Mouse (Mus musculus) liver, embryonic 16.5 days (tissue): ENCODE measurements around the gene Fbrsl1. TPM values are rescaled to one million over a fixed set of nuclear protein-coding genes. Genes with fewer than 3 reads are reported as not detected.

Experiments used
- ATAC-seq: fragments of 200-750 bp; cut with Nextera tagmentation; 2 replicates; pipeline ENCODE4 v1.8.0; 2017; ENCODE audit warnings: low read depth, mild to moderate bottlenecking, moderate number of reproducible peaks, moderate library complexity
- H3K27ac ChIP-seq: fragments of 300-500 bp; sonication (generic); 2 replicates; pipeline ENCODE4 v1.5.1; 2014; ENCODE audit warnings: mild to moderate bottlenecking, low read length
- H3K27me3 ChIP-seq: fragments of 300-500 bp; sonication (generic); 2 replicates; pipeline ENCODE4 v1.6.1; 2014; ENCODE audit warnings: low read depth, low read length, mixed read lengths; ENCODE audit not compliant: control insufficient read depth, insufficient read depth
- H3K36me3 ChIP-seq: fragments of 300-500 bp; sonication (generic); 2 replicates; pipeline ENCODE4 v1.6.1; 2014; ENCODE audit warnings: mild to moderate bottlenecking; ENCODE audit not compliant: control insufficient read depth, insufficient read depth
- H3K4me1 ChIP-seq: fragments of 300-500 bp; sonication (generic); 2 replicates; pipeline ENCODE4 v1.6.1; 2014; ENCODE audit warnings: low read depth, low read length, mixed read lengths; ENCODE audit not compliant: control insufficient read depth
- H3K4me2 ChIP-seq: fragments of 300-500 bp; sonication (generic); 2 replicates; pipeline ENCODE4 v1.6.1; 2014; ENCODE audit warnings: low read depth, low read length, mixed read lengths
- H3K4me3 ChIP-seq: fragments of 300-500 bp; sonication (generic); 2 replicates; pipeline ENCODE4 v1.5.1; 2014; ENCODE audit warnings: low read depth, mild to moderate bottlenecking, low read length
- H3K9ac ChIP-seq: fragments of 300-500 bp; sonication (generic); 2 replicates; pipeline ENCODE4 v1.6.1; 2014; ENCODE audit warnings: low read depth, low read length
- H3K9me3 ChIP-seq: fragments of 300-500 bp; sonication (generic); replicated peaks from 2 replicates; pipeline ENCODE4 v1.6.1; 2016; ENCODE audit warnings: low read length; ENCODE audit not compliant: control insufficient read depth
- WGBS: fragments of 180-500 bp; shearing (Covaris S2); extraction: QIAGEN DNeasy Blood & Tissue Kit; methylation state at CpG from one replicate; pipeline ENCODE4 v1.1.7; 2014; ENCODE audit not compliant: insufficient replicate concordance; 5-methylcytosine and 5-hydroxymethylcytosine counted together
- polyA plus RNA-seq: library from polyadenylated mRNA; unstranded; fragments of >200 nt; fragmentation: Nextera tagmentation; extraction: Ambion mirVana; gene quantifications from 2 replicates; pipeline ENCODE4 v1.2.1, GENCODE M21; 2015

Gene Fbrsl1
- polyA plus RNA-seq, 1 experiment from 2014 or later = 2.2 TPM

- peak overlapping the region; percentile 73 for H3K4me2 ChIP-seq
- H3K27ac ChIP-seq = no peak overlapping the region
- H3K4me3 ChIP-seq = peak overlapping the region; percentile 52; the same call in 1 of the 2 replicates
- whole genome bisulfite sequencing = 49% methylated on average over 11 of the region's 11 CpGs
- no peak overlapping the region for H3K9ac ChIP-seq
- no peaks in the 10 kb centered on the region for H3K36me3 ChIP-seq
- no peak for ATAC-seq
- H3K9me3 ChIP-seq = no peaks in the 10 kb centered on the region
- H3K27me3 ChIP-seq = peaks cover 13% of the 10 kb centered on the region
- H3K4me1 ChIP-seq = no peaks in the 10 kb centered on the region; the same call in none of the 2 replicates
Measured at GRCm38 (mm10) chr5:110363822-110364545, 84.3 kb downstream of the Fbrsl1 start.

- H3K4me3 ChIP-seq = peak overlapping the region; percentile 52
- H3K27me3 ChIP-seq = peaks cover 13% of the 10 kb centered on the region
- no peaks in the 10 kb centered on the region for H3K9me3 ChIP-seq
- H3K36me3 ChIP-seq = no peaks in the 10 kb centered on the region
- 5% methylated on average over 65 of the region's 72 CpGs for WGBS
- H3K4me1 ChIP-seq = no peaks in the 10 kb centered on the region; the same call in none of the 2 replicates
- H3K9ac ChIP-seq = peak overlapping the region; percentile 31
- peak overlapping the region; percentile 73 for H3K4me2 ChIP-seq
- H3K27ac ChIP-seq = no peak overlapping the region
- ATAC-seq = peak; percentile 75
Measured at GRCm38 (mm10) chr5:110363179-110363821, 85.0 kb downstream of the Fbrsl1 start.

- no peaks in the 10 kb centered on the region for H3K9me3 ChIP-seq
- no peak overlapping the region for H3K27ac ChIP-seq
- H3K36me3 ChIP-seq = no peaks in the 10 kb centered on the region
- H3K9ac ChIP-seq = peak overlapping the region; percentile 26; the same call in 1 of the 2 replicates
- ATAC-seq = no peak
- peak overlapping the region; percentile 73 for H3K4me2 ChIP-seq
- H3K27me3 ChIP-seq = peaks cover 13% of the 10 kb centered on the region
- WGBS = 1% methylated on average over 27 of the region's 28 CpGs
- no peaks in the 10 kb centered on the region; the same call in none of the 2 replicates for H3K4me1 ChIP-seq
- H3K4me3 ChIP-seq = peak overlapping the region; percentile 52
Measured at GRCm38 (mm10) chr5:110362813-110363178, 85.5 kb downstream of the Fbrsl1 start.

GRCm38 (mm10) chr5:110361465-110361864, 86.8 kb downstream of the Fbrsl1 start:
- Histone ChIP-seq H3K27ac (no peak overlapping the region), H3K4me2 (no peak overlapping the region), H3K27me3 (peaks cover 13% of the 10 kb centered on the region), H3K9ac (no peak overlapping the region), H3K36me3 (no peaks in the 10 kb centered on the region), H3K9me3 (no peaks in the 10 kb centered on the region), H3K4me3 (no peak overlapping the region), H3K4me1 (no peaks in the 10 kb centered on the region; the same call in none of the 2 replicates)
- ATAC-seq = no peak
- 71% methylated on average over 6 of the region's 6 CpGs for WGBS

GRCm38 (mm10) chr5:110357531-110358179, 90.6 kb downstream of the Fbrsl1 start:
- no peak overlapping the region for H3K9ac ChIP-seq
- no peaks in the 10 kb centered on the region for H3K9me3 ChIP-seq
- no peak overlapping the region for H3K27ac ChIP-seq
- ATAC-seq = no peak
- H3K4me1 ChIP-seq = no peaks in the 10 kb centered on the region
- H3K4me3 ChIP-seq = no peak overlapping the region
- no peaks in the 10 kb centered on the region for H3K36me3 ChIP-seq
- no peak overlapping the region for H3K4me2 ChIP-seq
- peaks cover 7% of the 10 kb centered on the region for H3K27me3 ChIP-seq
- WGBS = 34% methylated on average over 9 of the region's 9 CpGs

GRCm38 (mm10) chr5:110354716-110355115, 93.6 kb downstream of the Fbrsl1 start:
- no peaks in the 10 kb centered on the region for H3K9me3 ChIP-seq
- no peak overlapping the region for H3K9ac ChIP-seq
- no peak overlapping the region for H3K27ac ChIP-seq
- no peak overlapping the region for H3K4me3 ChIP-seq
- H3K27me3 ChIP-seq = peaks cover 7% of the 10 kb centered on the region
- ATAC-seq = no peak
- H3K36me3 ChIP-seq = no peaks in the 10 kb centered on the region
- WGBS = 18% methylated on average over 7 of the region's 7 CpGs
- no peak overlapping the region for H3K4me2 ChIP-seq
- no peaks in the 10 kb centered on the region for H3K4me1 ChIP-seq

- Histone ChIP-seq H3K4me2 (no peak overlapping the region), H3K27ac (no peak overlapping the region), H3K4me3 (no peak overlapping the region), H3K9me3 (no peaks in the 10 kb centered on the region), H3K27me3 (peaks cover 19% of the 10 kb centered on the region), H3K4me1 (no peaks in the 10 kb centered on the region; the same call in 1 of the 2 replicates), H3K36me3 (no peaks in the 10 kb centered on the region), H3K9ac (no peak overlapping the region)
- WGBS = 45% methylated on average over 8 of the region's 8 CpGs
- ATAC-seq = no peak
Measured at GRCm38 (mm10) chr5:110347006-110347405, 101.3 kb downstream of the Fbrsl1 start.

GRCm38 (mm10) chr5:110345553-110345952, 102.8 kb downstream of the Fbrsl1 start:
- H3K9ac ChIP-seq = no peak overlapping the region

More at GRCm38 (mm10) chr5:110345553-110345952, 102.8 kb downstream of the Fbrsl1 start:
- WGBS = 36% methylated on average over 4 of the region's 4 CpGs
- no peak overlapping the region for H3K27ac ChIP-seq
- H3K36me3 ChIP-seq = no peaks in the 10 kb centered on the region
- no peak overlapping the region for H3K4me2 ChIP-seq
- H3K27me3 ChIP-seq = peaks cover 25% of the 10 kb centered on the region
- ATAC-seq = no peak
- H3K4me3 ChIP-seq = no peak overlapping the region
- H3K9me3 ChIP-seq = no peaks in the 10 kb centered on the region
- no peaks in the 10 kb centered on the region; the same call in 1 of the 2 replicates for H3K4me1 ChIP-seq
